Mouse (Mus musculus): ENCODE measurements at regions not wholly inside any gene's neighbourhood (a gene's known extent, or its start where the extent isn't known, plus 50 kb on each side); places are given as distances from the start of the nearest gene placed in this dataset.

DNA sequence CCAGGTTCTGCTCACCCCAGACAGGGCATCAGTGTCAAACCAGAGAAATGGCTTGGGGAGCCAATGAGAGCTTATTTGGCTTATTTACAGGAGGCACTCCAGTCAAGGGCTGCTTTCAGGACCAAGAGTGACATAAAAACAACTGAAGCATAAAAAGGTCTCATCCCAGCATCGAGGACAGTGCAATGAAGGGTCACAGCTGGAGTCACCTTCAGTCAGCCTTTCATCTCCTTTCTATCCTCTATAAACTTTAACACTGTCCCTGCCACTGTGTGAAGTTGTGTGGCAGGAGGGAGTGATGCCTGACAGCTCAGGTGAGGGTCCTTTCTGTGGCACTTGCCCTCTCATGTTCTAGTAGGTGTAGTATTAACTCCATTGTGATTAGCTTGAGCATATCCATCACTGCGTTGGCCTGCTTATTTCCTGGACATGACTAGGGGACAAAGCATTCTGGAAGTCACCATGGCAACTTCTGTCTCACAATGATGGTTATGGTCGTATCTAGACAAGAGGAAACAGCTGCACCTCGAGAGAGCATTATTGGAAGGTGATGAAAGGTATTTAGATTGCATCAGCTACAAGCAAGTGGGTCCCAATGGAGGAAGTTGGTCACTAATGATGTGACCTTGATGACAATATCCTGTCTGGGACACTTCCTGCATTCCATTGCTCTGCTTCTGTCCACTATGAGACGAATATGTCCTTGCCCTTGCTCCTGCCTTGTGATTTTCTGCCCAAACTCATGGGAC lies 87.8 kb upstream of the Enpp6 start:
- no peak for ATAC-seq (replicated peaks; ENCODE audit: insufficient number of reproducible peaks, low FRiP score, low TSS enrichment, poor library complexity, severe bottlenecking)

DNA sequence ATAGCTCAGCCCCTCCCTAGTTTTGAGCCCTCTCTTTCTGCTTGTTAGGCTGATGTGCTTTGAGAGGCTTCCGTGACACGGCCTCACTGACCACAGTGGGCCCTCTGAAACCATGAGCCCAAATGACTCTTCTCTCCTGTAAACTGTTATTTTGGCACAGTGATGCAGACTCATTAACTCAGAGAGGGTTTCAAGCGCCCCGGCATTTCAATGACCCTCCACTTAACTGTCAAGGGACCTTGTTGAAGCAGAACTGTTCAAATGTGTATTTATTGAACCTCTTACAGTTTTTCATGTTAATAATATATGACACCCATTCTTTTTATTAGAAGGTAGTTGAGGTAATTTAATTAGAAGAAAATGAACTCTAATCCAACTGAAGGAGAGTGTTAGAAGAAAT lies 85.9 kb upstream of the Enpp6 start:
- no peak for ATAC-seq (replicated peaks; ENCODE audit: insufficient number of reproducible peaks, low FRiP score, low TSS enrichment, poor library complexity, severe bottlenecking)

DNA sequence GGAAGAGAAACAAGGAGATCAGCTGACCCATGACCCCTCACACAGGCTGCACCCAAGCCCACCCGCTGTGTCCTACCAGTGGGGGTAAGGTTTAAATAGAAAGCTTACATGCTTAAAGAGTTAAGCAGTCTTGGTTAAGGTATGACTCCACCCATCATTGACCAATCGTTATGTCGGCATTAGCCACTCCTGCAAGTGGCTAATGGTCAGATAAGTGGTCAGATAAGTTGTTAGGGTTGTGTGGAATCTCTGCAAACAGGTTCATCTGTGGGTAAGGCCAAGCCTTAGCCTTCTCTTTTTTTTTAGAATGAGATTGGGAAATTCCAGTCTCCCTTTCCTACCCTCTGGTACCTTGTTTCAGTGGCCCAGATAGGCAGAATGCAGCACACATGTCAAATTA lies 82.0 kb upstream of the Enpp6 start:
- ATAC-seq (replicated peaks; ENCODE audit: insufficient number of reproducible peaks, low FRiP score, low TSS enrichment, poor library complexity, severe bottlenecking): no peak

DNA sequence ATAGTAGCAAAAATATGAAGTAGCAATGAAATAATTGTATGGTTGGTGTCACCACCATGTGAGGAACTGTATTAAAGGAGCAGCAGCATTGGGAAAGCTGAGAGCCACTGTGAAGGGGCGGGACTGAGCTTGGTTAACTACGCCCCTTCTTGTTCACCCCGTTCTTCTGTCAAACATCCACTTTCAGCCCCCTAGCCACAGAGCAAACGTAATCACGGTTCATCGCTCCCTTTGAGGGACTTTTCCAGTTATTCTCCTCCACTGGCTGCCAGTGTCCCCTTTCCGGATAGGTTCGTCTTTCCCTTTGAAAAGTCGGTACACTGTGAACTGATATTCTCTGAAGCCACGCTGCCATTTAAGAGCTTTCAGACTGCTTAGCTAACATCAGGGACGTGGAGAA lies 79.3 kb upstream of the Enpp6 start:
- no peak for ATAC-seq (replicated peaks; ENCODE audit: insufficient number of reproducible peaks, low FRiP score, low TSS enrichment, poor library complexity, severe bottlenecking)

DNA sequence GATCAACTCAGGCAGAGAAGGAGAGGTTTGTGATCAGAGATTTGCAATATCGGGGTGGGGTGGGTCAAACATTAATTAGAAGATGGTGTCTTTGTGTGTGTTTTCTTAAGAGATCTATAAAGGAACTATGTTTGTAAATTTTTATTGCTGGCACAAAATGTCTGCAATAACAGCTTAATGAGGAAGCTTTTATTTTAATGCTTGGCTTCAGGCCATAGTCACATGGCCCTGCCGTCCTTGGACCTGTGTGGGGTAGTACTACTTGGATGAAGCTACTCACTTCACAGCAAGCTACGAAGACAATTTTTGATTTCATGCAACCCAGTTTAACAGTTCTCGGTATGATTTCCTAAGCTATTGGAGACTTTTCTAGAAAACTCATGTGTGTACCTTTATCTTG lies 78.5 kb upstream of the Enpp6 start:
- ATAC-seq (replicated peaks; ENCODE audit: insufficient number of reproducible peaks, low FRiP score, low TSS enrichment, poor library complexity, severe bottlenecking): no peak

DNA sequence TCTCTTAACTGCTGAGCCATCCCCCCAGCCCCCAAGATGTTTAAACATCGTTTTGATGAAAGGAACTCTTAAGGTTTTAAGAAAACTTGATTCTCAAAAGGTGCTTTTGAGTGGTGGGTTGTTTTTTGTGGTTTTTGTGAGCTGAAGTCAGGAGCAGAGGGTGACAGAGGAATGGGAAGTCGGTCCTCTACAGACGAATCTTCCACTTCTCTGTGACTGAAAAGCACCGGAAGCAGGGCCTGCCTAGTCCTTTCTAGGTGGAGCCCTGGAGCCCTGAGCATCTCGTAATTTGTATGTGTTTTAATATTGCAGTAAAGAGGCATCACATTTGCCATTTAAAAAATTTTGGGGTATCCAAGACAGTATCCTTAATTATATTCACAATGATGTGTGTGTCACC lies 72.7 kb upstream of the Enpp6 start:
- no peak for ATAC-seq (replicated peaks; ENCODE audit: insufficient number of reproducible peaks, low FRiP score, low TSS enrichment, poor library complexity, severe bottlenecking)

DNA sequence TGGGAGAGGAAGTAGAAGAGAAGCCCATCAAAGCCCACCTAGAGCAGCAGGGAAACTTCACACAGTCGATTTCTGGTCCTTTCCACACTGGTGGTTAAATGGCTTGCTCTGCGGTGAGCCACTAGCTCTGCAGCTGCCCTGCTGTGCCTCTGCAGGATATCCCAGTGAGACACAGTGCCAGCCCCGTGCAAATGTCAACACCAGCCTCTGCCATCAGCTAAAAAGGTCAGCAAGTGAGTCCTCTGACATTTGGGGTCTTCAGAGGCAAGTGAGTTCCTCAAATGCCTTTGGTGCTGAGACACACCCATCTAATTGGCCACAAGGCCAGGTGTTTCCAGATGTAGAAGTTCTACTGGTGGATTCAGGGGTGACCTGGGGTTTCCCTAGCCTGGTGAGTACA lies 66.6 kb upstream of the Enpp6 start:
- ATAC-seq (replicated peaks; ENCODE audit: insufficient number of reproducible peaks, low FRiP score, low TSS enrichment, poor library complexity, severe bottlenecking): peak; percentile 73

DNA sequence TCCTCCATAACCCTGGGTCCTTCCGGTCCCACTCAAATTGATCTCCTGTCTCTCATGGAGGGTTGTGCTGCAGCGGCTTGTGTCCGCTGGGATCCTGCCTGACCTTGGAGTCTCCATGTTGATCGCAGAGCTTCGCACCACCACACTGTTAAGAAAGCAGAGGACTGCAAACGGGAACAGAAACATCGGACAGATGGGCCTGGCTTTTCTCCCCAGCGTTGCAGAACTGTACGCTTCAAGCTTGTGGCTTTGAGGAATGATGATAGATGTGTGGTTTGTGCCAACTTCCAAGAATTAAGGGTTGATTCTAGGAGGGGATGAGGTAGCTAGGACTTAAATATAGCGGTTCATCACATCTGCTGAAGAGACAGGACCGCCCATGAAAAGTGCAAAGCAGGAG lies 65.6 kb upstream of the Enpp6 start:
- no peak for ATAC-seq (replicated peaks; ENCODE audit: insufficient number of reproducible peaks, low FRiP score, low TSS enrichment, poor library complexity, severe bottlenecking)

DNA sequence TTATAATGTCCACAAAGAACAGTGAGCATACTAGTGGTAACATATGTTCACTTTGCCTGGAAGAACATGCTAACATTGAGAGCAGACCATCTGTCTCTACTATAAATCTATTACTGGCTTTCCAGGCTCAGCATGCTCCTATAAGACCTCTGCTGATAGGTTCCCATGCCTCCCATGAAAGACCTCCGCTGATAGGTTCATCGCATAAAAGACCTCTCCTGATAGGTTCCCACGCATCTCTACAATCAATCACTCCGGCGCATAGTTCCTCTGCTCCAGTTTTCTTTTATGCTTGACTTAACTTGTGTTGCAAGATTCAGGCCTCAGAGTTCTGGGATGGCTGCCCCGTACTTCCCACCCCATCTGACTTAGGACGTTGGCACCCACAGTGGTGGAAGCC lies 65.1 kb upstream of the Enpp6 start:
- no peak for ATAC-seq (replicated peaks; ENCODE audit: insufficient number of reproducible peaks, low FRiP score, low TSS enrichment, poor library complexity, severe bottlenecking)

DNA sequence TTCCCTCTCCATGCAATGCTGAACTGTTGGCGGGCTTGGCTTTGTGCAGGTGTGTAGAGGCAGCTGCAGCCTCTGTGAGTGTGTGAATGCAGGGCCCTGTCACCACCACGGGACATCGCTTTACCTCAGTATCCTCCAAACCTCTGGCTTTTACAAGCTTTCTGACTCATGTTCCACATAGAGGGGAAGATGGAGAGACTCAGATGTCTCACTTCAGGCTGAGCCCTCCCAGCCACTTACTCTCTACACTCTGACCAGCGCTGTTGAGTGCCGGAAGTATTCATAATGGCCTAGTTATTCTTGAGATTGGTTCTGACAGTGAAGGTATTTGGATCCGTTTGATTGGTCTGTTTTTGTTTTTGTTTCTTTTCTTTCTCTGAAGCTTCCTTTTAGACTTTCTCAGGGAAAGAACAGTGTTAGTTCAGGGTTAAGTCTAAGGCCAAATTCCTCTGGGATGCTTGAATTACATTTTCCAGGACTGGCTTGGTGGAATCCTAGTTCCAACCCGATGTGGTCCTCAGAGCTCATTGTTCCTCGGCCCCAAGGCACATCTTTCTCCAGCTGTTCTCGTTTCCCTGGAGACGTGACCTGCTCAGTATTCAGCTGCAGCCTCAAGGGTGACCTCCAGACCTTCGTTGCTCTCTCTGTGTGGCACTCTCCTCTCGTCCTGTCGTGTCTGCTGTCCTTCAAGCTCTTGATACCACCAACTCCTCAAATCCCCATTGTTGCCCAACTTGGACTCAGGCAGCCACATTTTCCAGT lies 61.7 kb upstream of the Enpp6 start:
- no peak for ATAC-seq (replicated peaks; ENCODE audit: insufficient number of reproducible peaks, low FRiP score, low TSS enrichment, poor library complexity, severe bottlenecking)

DNA sequence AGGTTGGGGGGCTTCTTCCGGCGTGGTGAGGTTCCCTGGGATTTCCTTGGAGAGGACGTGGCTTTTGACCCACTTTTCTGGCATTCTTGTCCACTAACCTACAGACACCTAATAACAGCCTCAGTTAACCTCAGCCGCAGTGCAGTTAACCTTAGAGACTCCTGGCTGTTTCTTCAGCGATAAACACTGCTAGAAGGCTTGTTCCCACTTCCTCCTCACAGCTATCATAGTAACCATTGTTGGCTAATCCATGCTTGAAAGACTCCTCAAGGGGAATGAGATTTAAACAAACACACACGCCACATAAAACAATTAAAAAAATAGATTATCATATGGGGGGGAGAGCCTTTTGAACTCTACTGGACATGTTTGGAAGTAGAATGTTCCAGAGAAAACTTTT lies 58.0 kb upstream of the Enpp6 start:
- ATAC-seq (replicated peaks; ENCODE audit: insufficient number of reproducible peaks, low FRiP score, low TSS enrichment, poor library complexity, severe bottlenecking): peak; percentile 44; the same call in 1 of the 2 replicates

DNA sequence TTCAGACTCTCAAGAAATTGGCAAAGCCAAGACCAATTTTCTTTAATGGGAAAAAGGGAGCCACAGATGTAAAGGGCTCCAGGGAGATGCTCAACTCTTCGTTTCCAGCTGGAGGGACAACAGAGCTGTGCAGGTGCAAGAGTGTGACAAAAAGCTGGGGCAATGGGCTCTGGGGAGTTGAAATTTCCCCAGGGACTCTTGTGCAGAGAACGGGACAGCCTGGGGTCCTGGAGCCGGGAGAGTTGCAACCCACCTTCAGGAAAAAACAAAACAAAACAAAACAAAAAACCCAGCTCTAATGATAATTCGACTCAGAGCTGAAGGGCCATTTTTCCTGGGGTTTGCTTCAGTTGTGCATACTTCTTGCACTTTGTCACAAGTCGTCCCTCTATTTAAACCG lies 57.0 kb upstream of the Enpp6 start:
- no peak for ATAC-seq (replicated peaks; ENCODE audit: insufficient number of reproducible peaks, low FRiP score, low TSS enrichment, poor library complexity, severe bottlenecking)

DNA sequence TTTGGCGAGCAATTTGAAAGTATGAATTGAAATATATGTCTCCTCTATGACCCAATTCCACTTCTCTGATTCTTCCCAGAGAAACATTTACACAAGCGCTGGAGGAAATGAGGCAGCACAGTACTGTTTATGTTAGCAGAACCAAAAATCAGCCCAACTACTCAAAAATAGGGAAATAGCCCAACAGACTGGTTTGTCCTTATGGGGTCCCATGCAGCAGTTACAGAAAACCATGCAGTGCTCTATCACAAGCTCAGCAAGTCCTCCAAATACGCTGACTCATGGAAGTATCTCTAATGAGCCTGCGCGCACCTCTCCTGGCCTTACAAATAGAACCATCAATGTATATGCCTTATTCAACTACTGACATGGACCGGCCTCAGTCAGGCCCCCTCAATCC lies 55.4 kb upstream of the Enpp6 start:
- peak; percentile 42 for ATAC-seq (replicated peaks; ENCODE audit: insufficient number of reproducible peaks, low FRiP score, low TSS enrichment, poor library complexity, severe bottlenecking)

DNA sequence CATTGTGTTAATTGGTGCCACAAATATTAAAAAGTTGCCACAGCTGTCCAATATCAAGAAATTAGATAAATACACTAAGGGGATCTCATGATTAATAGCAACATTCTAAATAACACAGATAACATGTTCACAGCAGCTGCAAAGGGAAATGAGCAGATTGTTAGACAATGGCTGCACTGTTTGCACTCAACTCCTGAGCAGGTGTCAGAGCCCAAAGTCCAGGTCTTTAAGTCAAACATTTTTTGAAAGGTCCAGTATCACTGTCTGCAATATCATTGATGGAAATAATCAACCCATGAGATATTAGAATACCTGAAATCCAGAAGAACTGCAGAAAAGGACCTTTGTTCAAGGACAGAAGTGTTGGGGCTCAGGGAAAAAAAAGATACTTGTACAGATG lies 53.4 kb upstream of the Enpp6 start:
- ATAC-seq (replicated peaks; ENCODE audit: insufficient number of reproducible peaks, low FRiP score, low TSS enrichment, poor library complexity, severe bottlenecking): no peak

DNA sequence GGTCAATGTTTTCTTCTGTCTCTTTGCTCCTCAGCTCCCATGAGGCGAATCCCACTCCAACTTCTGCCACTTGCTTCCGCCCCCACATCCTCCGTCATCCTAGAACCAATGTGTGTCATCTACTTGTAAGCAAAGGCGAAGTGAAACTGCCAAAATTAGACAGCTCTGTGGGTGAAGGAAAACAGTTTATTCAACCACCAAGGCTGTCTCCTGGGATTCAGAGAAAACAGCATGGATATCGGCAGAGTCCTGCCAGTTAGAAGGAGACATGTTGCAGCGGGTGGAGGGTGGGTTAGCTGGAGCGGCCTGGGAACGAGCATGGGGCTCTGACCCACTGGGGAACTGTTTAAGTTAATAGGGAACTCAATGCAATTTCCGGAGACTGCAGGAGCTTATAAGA lies 52.4 kb upstream of the Enpp6 start:
- peak; percentile 70 for ATAC-seq (replicated peaks; ENCODE audit: insufficient number of reproducible peaks, low FRiP score, low TSS enrichment, poor library complexity, severe bottlenecking)

DNA sequence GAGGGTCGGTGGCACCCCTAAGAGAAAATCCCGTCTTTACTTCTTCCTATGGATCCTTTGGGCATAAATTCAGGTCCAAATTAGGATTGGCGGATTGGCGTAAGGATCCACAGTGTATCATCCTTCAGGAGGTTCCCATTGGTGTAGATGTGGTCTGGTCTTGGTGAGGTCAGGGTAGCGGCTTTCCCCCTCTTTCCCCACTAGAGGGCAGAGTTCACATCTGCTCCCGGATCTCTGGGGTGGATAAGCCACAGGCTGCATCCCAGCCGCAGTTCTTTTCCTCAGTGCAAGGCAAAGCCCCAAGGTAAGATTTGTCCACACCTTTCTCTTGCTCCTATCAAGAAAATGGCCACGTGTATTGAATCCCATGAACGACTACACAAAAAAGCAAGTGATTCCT lies 51.8 kb upstream of the Enpp6 start:
- ATAC-seq (replicated peaks; ENCODE audit: insufficient number of reproducible peaks, low FRiP score, low TSS enrichment, poor library complexity, severe bottlenecking): 0 out of 2 replicates have a peak, but pooled peaks have one; percentile 36

DNA sequence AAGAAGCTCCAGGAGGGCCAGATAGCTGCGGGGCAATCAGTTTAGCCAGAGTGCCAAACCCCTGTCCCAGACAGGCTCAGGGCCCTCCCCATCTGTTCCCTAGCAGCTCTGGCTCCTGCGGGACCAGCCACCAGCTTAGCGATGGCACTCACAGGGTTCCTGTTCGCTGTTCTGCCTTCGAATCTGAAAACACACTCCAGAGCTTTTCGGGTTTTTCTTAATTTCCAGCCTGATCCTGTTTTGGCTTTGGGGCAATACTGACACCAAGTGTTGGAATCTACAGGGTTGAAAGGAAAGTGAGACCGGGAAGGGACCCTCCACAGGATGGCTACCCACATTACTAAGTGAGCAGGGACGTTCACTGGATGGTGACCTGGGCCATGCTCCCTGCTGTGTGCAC lies 50.6 kb upstream of the Enpp6 start:
- no peak for ATAC-seq (replicated peaks; ENCODE audit: insufficient number of reproducible peaks, low FRiP score, low TSS enrichment, poor library complexity, severe bottlenecking)
